Mouse (Mus musculus) stomach, postnatal 0 days (tissue): ENCODE measurements around the gene Rpp40.

Experiments used
- CTCF ChIP-seq: IDR thresholded peaks from 2 replicates; pipeline ENCODE4 v1.5.1; 2016; ENCODE audit warnings: antibody characterized with exemption, low read depth, mild to moderate bottlenecking, moderate library complexity
- EP300 ChIP-seq: optimal IDR thresholded peaks from 2 replicates; pipeline ENCODE3; 2016; ENCODE audit warnings: antibody characterized with exemption

DNA sequence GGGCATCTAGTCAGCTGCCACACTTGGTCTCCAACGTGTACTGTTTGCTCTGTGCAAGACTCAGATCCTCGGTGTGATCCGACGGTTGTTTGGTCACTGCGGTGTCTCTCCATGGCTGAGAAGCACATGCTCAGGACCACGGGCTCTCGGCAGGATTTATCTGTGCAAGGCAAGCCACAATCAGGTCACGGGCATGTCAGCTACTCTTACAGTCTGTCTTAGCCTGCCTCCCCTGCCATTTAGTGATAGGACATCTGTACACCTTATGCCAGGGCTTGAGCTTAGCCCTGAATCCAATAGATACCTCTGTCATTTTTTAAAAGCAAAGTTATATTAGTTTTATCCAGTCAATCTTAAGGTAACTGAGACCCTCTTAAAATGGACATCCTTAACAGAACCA, 35.5 kb downstream of the Rpp40 start:
- TF ChIP-seq CTCF = no peak
- no peak for TF ChIP-seq EP300
